Mouse (Mus musculus) liver, adult 2 months (tissue): Measurements from ENCODE around the gene Enox1. TPM values are rescaled to one million over a fixed set of nuclear protein-coding genes. Genes with fewer than 3 reads are reported as not detected.

Experiments used
- DNase-seq: peaks from one replicate; pipeline ENCODE4 v3.0.0-alpha.2; 2011; ENCODE audit warnings: low read depth, low spot score; ENCODE audit errors: extremely low read depth
- H3K27ac ChIP-seq: fragments of 200-500 bp; replicated peaks from 2 replicates; pipeline ENCODE4 v1.5.1; 2012; ENCODE audit warnings: low read depth, mild to moderate bottlenecking, control low read depth, inconsistent platforms, low read length; ENCODE audit not compliant: insufficient read depth
- H3K27me3 ChIP-seq: fragments of 200-500 bp; 2 replicates; pipeline ENCODE4 v1.6.1; 2012; ENCODE audit warnings: mild to moderate bottlenecking, moderate library complexity, low read length, inconsistent platforms; ENCODE audit not compliant: control insufficient read depth, insufficient read depth
- H3K36me3 ChIP-seq: fragments of 200-500 bp; 2 replicates; pipeline ENCODE4 v1.6.1; 2012; ENCODE audit warnings: low read length, inconsistent platforms; ENCODE audit not compliant: control insufficient read depth, insufficient read depth
- H3K4me1 ChIP-seq: fragments of 200-500 bp; 2 replicates; pipeline ENCODE4 v1.6.1; 2011; ENCODE audit warnings: low read length; ENCODE audit not compliant: control insufficient read depth, insufficient read depth
- H3K4me3 ChIP-seq: fragments of 200-500 bp; 2 replicates; pipeline ENCODE4 v1.5.1; 2011; ENCODE audit warnings: low read depth, mild to moderate bottlenecking, control low read depth, low read length, moderate library complexity; ENCODE audit not compliant: insufficient read depth
- H3K79me2 ChIP-seq: fragments of 200-500 bp; 2 replicates; pipeline ENCODE4 v1.6.1; 2012; ENCODE audit warnings: inconsistent platforms, mild to moderate bottlenecking, low read length, moderate library complexity; ENCODE audit not compliant: control insufficient read depth, insufficient read depth
- H3K9ac ChIP-seq: fragments of 200-500 bp; 2 replicates; pipeline ENCODE4 v1.6.1; 2012; ENCODE audit warnings: low read depth, mild to moderate bottlenecking, control low read depth, inconsistent platforms, low read length
- CTCF ChIP-seq: fragments of 200-500 bp; IDR thresholded peaks from 2 replicates; pipeline ENCODE4 v1.5.1; 2011; ENCODE audit warnings: low read depth, low read length, control low read depth
- POLR2A ChIP-seq: fragments of 200-500 bp; IDR thresholded peaks from 2 replicates; pipeline ENCODE4 v1.6.1; 2011; ENCODE audit warnings: low read length, control low read depth; ENCODE audit not compliant: insufficient read depth; ENCODE audit errors: extremely low read depth
- WGBS: fragments of 180-500 bp; shearing (Covaris S2); methylation state at CpG from one replicate; pipeline ENCODE4 v1.1.7; 2018; 5-methylcytosine and 5-hydroxymethylcytosine counted together
- polyA plus RNA-seq: library from polyadenylated mRNA; depleted of rRNA; stranded (reverse); fragments of >200 nt; gene quantifications from 2 replicates; pipeline ENCODE4 v1.2.3, GENCODE M21; 2012
- total RNA-seq: library from RNA; depleted of rRNA; stranded (reverse); fragments of >200 nt; gene quantifications from 2 replicates; pipeline ENCODE4 v1.2.3, GENCODE M21; 2014

The Enox1 gene
- total and polyA plus RNA-seq, 2 experiments: 0.09 TPM; not detected in 1

DNA sequence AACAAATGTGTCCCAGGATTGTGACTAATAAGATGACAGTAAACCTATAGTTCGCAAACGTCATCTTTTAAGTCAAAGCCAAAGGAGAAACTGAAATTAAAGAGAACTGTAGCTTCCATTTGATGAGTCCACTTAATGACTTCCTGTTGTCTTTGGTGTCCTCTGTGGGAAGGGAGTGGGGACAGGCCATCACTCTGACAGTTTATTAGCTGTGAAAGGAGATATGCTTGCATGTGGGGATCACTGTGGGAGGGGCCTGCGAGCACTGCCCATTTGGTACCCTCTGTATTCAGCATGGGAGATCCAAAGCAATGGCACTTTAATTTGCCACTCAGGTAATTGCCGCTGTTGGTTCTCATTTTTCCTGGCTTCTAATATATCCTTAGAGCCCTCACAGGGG is 122.6 kb downstream of the Enox1 start:
- no peak overlapping the region for H3K4me3 ChIP-seq
- no peaks in the 10 kb centered on the region for H3K79me2 ChIP-seq
- H3K9ac ChIP-seq: no peak overlapping the region
- TF ChIP-seq CTCF (no peak), POLR2A (no peak)
- no peaks in the 10 kb centered on the region for H3K4me1 ChIP-seq
- H3K36me3 ChIP-seq: no peaks in the 10 kb centered on the region
- no peaks in the 10 kb centered on the region for H3K27me3 ChIP-seq
- no peak for DNase-seq
- no peak overlapping the region for H3K27ac ChIP-seq
- 86% methylated on average over 4 of the region's 4 CpGs for WGBS

DNA sequence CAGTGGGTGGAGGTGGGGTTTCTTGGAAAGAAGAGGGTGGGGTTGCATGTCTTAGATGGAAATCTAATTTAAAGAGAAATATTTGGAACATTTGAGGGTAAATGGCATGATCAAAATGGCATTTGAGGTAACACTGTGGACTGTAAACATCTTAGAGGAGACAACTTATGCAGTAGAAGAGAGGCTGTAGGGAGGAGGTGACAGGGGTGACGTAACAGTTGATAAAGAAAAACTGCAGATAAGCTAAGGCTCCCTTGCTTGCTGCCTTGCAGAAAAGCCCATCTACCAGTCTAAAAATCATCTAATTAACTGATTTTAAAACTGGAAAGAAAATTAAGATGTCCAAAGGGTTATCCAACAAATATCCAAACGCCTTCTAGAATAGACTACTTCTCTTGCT is 123.9 kb downstream of the Enox1 start:
- Histone ChIP-seq H3K9ac (no peak overlapping the region), H3K27me3 (no peaks in the 10 kb centered on the region), H3K36me3 (no peaks in the 10 kb centered on the region), H3K79me2 (no peaks in the 10 kb centered on the region), H3K4me1 (no peaks in the 10 kb centered on the region), H3K27ac (no peak overlapping the region), H3K4me3 (no peak overlapping the region)
- no peak for TF ChIP-seq CTCF
- no peak for TF ChIP-seq POLR2A
- no peak for DNase-seq
- 56% methylated on average over 2 of the region's 2 CpGs for WGBS

DNA sequence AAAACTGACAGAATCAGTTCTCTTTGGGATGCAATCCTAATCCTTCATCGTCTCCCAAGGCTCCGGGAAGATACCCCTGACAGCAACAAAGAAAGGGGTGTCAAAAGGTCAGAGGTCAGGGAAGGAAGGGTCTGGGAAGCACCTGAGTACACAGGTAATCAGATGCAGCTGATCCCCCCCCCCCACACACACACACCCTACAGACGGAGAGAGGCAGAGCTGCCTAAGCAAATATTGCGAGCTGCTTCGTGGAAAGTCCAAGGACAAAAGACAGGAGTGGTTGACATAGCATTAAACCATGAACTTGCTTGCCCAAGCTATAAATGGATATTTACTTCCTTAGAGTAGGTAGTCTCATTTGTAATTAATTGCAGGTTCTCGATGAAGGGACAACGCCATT is 124.3 kb downstream of the Enox1 start:
- Histone ChIP-seq H3K27ac (no peak overlapping the region), H3K9ac (no peak overlapping the region), H3K27me3 (no peaks in the 10 kb centered on the region), H3K4me3 (no peak overlapping the region), H3K36me3 (no peaks in the 10 kb centered on the region), H3K79me2 (no peaks in the 10 kb centered on the region), H3K4me1 (no peaks in the 10 kb centered on the region)
- 40% methylated on average over 7 of the region's 7 CpGs for WGBS
- no peak for TF ChIP-seq CTCF
- TF ChIP-seq POLR2A: no peak
- DNase-seq: no peak

DNA sequence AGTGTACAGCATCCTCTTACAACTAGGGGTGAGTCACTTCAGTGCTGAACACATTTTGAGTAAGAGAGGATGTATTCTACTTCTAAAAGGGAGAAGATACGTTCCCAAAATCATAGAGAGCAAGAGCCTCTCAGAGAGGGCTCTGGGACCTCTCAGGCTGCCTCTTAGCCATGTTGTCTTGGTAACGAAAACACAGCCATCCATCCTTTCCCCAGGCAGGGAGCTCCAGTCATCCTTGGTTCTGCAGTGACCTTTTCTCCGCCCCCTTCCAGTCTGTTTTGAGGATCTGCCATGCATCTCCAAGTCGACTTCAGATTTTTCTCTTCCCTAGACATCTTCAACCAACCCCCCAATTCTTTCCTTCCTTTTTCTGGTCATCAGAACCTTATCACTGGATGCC is 127.4 kb downstream of the Enox1 start:
- Histone ChIP-seq H3K79me2 (no peaks in the 10 kb centered on the region), H3K4me3 (no peak overlapping the region), H3K9ac (no peak overlapping the region), H3K36me3 (no peaks in the 10 kb centered on the region), H3K27me3 (no peaks in the 10 kb centered on the region), H3K27ac (no peak overlapping the region), H3K4me1 (no peaks in the 10 kb centered on the region)
- WGBS: 83% methylated on average over 4 of the region's 4 CpGs
- no peak for DNase-seq
- TF ChIP-seq POLR2A: no peak

DNA sequence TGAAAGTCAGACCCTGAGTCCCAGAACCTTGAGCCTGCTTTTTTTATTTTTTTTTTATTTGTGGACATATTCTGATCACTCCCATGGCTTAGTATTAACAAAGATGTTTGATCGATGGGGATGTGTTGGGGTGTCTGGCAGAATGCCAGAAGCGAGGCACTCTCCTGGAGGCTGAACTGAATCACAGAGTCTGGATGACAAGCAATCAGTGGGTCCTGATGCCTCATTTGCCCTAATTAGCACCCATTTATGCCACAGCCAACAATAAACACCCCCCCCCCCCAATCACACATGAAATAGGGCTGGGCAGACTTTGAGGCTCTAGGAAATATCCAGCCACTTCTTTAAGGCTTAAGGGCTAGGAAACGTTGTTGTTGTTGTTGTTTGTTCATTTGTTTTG is 128.9 kb downstream of the Enox1 start:
- H3K79me2 ChIP-seq: no peaks in the 10 kb centered on the region
- no peak overlapping the region for H3K4me3 ChIP-seq
- H3K27me3 ChIP-seq: no peaks in the 10 kb centered on the region
- no peak overlapping the region for H3K27ac ChIP-seq
- 73% methylated on average over 3 of the region's 3 CpGs for WGBS
- no peaks in the 10 kb centered on the region for H3K36me3 ChIP-seq
- H3K4me1 ChIP-seq: no peaks in the 10 kb centered on the region
- TF ChIP-seq CTCF (no peak), POLR2A (no peak)
- no peak for DNase-seq
- H3K9ac ChIP-seq: no peak overlapping the region

DNA sequence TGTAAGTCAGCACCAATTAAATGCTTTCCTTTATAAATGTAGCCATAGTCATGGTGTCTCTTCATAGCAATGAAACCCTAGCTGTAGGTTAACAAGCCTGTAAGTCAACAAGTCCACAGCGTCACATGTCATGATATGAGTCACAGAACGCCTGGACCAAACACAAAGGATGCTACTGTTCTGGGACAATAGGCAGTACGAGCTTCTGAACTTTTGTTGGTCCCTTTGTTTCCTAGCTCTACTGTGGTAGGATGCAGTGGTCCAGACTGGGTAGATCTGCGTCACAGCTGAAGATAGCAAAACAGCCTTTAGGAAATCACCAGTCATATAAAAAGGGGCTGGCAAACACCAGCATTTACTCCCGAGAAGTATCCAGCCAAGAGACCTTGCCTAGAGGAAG is 135.2 kb downstream of the Enox1 start:
- no peaks in the 10 kb centered on the region for H3K36me3 ChIP-seq
- TF ChIP-seq POLR2A: no peak
- TF ChIP-seq CTCF: no peak
- H3K27me3 ChIP-seq: no peaks in the 10 kb centered on the region
- no peak overlapping the region for H3K27ac ChIP-seq
- H3K4me1 ChIP-seq: no peaks in the 10 kb centered on the region
- DNase-seq: no peak
- no peaks in the 10 kb centered on the region for H3K79me2 ChIP-seq
- H3K4me3 ChIP-seq: no peak overlapping the region
- no peak overlapping the region for H3K9ac ChIP-seq
- WGBS: 91% methylated on average over 5 of the region's 5 CpGs
